Mouse (Mus musculus) ES-Bruce4 (cell line): ENCODE measurements at regions not wholly inside any gene's neighbourhood (a gene's known extent, or its start where the extent isn't known, plus 50 kb on each side); places are given as distances from the start of the nearest gene placed in this dataset.

Source experiments
- CTCF ChIP-seq: IDR thresholded peaks from one replicate; pipeline ENCODE4 v1.8.1; 2011; ENCODE audit warnings: low read depth, low read length
- EP300 ChIP-seq: IDR thresholded peaks from 2 replicates; pipeline ENCODE4 v1.6.1; 2011; ENCODE audit warnings: low read depth, low read length; ENCODE audit not compliant: insufficient read depth
- POLR2A ChIP-seq: IDR thresholded peaks from one replicate; pipeline ENCODE4 v1.8.1; 2011; ENCODE audit warnings: low read length; ENCODE audit not compliant: insufficient read depth

DNA sequence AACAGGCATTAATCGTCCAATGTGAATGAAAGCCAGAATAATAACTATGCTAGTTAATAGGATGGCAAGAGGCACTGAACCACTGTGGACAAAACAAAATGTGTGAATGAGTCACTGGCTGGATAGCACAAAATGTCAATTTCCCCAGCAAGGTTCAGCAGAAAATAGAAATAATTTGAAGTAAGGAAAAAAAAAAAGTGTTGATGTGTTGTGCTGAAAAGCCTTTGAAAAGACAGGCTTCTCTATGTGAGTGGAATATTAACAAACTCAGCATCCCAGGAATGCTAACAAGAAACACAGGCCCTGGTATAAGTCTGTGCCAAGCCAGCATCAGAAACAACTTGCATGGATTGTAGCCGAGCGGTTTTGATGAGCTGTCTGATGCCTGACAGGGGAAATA is 481.0 kb upstream of the B430305J03Rik start:
- TF ChIP-seq CTCF (no peak), POLR2A (no peak), EP300 (no peak)
